Comparison of ENCODE assay signal across 17 mouse cellular contexts in the genomic region with DNA sequence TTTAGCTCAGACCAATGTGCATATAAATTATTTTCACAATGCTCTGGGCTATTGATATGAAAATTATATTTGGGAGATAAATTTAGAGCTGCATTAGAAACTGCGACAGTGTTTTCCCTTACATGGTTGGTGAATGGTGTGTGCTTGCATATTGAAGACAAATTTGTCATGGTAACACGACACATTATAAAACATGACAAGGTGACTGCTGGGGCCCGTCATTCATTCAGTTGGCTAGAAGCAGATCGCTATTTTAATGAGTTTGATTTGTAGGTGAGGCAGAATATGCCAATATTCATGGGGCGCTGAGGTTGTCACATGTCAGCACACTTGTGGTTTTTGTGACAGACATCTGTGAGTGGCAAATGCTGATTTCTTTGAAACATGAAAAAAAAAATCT.
DNase-seq lines count a peak whose midpoint lies in the region; ATAC-seq and TF ChIP-seq lines count a peak whose summit lies in the region.
"Had no signal": no experiment of that assay in that cellular context is flagged by ENCODE, and none has a peak within 500 bp of the region (broad histone marks: within the 10 kb centered on the region; RNA-seq: fewer than 3 reads in every experiment).

No protein-coding gene starts in this region.

- 39% methylated on average over 5 of the region's 5 CpGs for WGBS in hindbrain, embryonic 14.5 days
- 40% methylated on average over 5 of the region's 5 CpGs for WGBS in hindbrain, embryonic 16.5 days
- WGBS in forebrain, postnatal 0 days = 34% methylated on average over 5 of the region's 5 CpGs

- no peak for DNase-seq in hindbrain, embryonic 14.5 days (ENCODE audit: low spot score)
- peak; percentile 42 for DNase-seq in brain, embryonic 18.5 days (ENCODE audit: low read depth, low spot score)
- peak; percentile 57 for DNase-seq in forebrain, postnatal 0 days
- no peak for DNase-seq in layer of hippocampus, adult 9-11 months
- no peak for DNase-seq in left cerebral cortex, postnatal 25 days (ENCODE audit: low spot score in 2 of 2)
- DNase-seq: adrenal gland, adult 2 months; adrenal gland, postnatal 25 days; cerebellum, adult 11 months; cerebellum, adult 8-10 months; cerebellum, postnatal 14 days; gastrocnemius, postnatal 36 days; heart, adult 11 months; heart, postnatal 36 days had no signal

- H3K9me3 ChIP-seq in hindbrain, embryonic 14.5 days (ENCODE audit: control insufficient read depth, low read length) = no peaks in the 10 kb centered on the region
- H3K9me3 ChIP-seq in hindbrain, embryonic 16.5 days (ENCODE audit: control insufficient read depth, low read length) = no peaks in the 10 kb centered on the region
- H3K9me3 ChIP-seq in forebrain, postnatal 0 days (ENCODE audit: low read length) = no peaks in the 10 kb centered on the region
- H3K9me3 ChIP-seq: embryonic facial prominence, embryonic 12.5 days; heart, embryonic 13.5 days had no signal

- no peaks in the 10 kb centered on the region for H3K27me3 ChIP-seq in hindbrain, embryonic 14.5 days (ENCODE audit: control insufficient read depth, insufficient read depth, low read length)
- no peaks in the 10 kb centered on the region for H3K27me3 ChIP-seq in hindbrain, embryonic 16.5 days (replicated peaks; ENCODE audit: control insufficient read depth, insufficient read depth, low read length)
- no peaks in the 10 kb centered on the region for H3K27me3 ChIP-seq in forebrain, postnatal 0 days (ENCODE audit: insufficient read depth, low read length)
- H3K27me3 ChIP-seq: embryonic facial prominence, embryonic 12.5 days; heart, embryonic 13.5 days had no signal

- no peak for TF ChIP-seq CTCF in forebrain, postnatal 0 days (IDR thresholded peaks at IDR 0.05; ENCODE audit: low read depth)

- H3K36me3 ChIP-seq in hindbrain, embryonic 14.5 days (replicated peaks; ENCODE audit: control insufficient read depth, insufficient read depth) = no peaks in the 10 kb centered on the region
- no peaks in the 10 kb centered on the region for H3K36me3 ChIP-seq in hindbrain, embryonic 16.5 days (ENCODE audit: control insufficient read depth, insufficient read depth, low read length)
- no peaks in the 10 kb centered on the region for H3K36me3 ChIP-seq in forebrain, postnatal 0 days (ENCODE audit: insufficient read depth)
- H3K36me3 ChIP-seq: embryonic facial prominence, embryonic 12.5 days; heart, embryonic 13.5 days had no signal

- no peak for ATAC-seq in hindbrain, embryonic 14.5 days (ENCODE audit: low FRiP score)
- no peak for ATAC-seq in hindbrain, embryonic 16.5 days
- ATAC-seq in forebrain, postnatal 0 days = peak; percentile 91
- ATAC-seq: hindbrain, postnatal 0 days had no signal

- H3K27ac ChIP-seq in hindbrain, embryonic 14.5 days = peak overlapping the region; percentile 62; the same call in 1 of the 2 replicates
- H3K27ac ChIP-seq in hindbrain, embryonic 16.5 days (ENCODE audit: low read depth, low read length) = no peak overlapping the region
- no peak overlapping the region for H3K27ac ChIP-seq in forebrain, postnatal 0 days (ENCODE audit: low read depth, low read length)
- H3K27ac ChIP-seq: embryonic facial prominence, embryonic 12.5 days; heart, embryonic 13.5 days had no signal

- H3K9ac ChIP-seq in hindbrain, embryonic 14.5 days = no peak overlapping the region
- no peak overlapping the region for H3K9ac ChIP-seq in hindbrain, embryonic 16.5 days (ENCODE audit: low read depth, low read length)
- no peak overlapping the region for H3K9ac ChIP-seq in forebrain, postnatal 0 days
- H3K9ac ChIP-seq: embryonic facial prominence, embryonic 12.5 days; heart, embryonic 13.5 days had no signal

- H3K4me1 ChIP-seq in hindbrain, embryonic 14.5 days (replicated peaks; ENCODE audit: control insufficient read depth, insufficient read depth, low read length) = 0 out of 2 replicates have a peak, but pooled peaks cover 4% of the 10 kb centered on the region
- H3K4me1 ChIP-seq in hindbrain, embryonic 16.5 days (ENCODE audit: control insufficient read depth, insufficient read depth, low read depth, low read length) = no peaks in the 10 kb centered on the region
- no peaks in the 10 kb centered on the region; the same call in none of the 2 replicates for H3K4me1 ChIP-seq in forebrain, postnatal 0 days (ENCODE audit: insufficient read depth)
- H3K4me1 ChIP-seq: embryonic facial prominence, embryonic 12.5 days; heart, embryonic 13.5 days had no signal

- no peak overlapping the region for H3K4me2 ChIP-seq in hindbrain, embryonic 14.5 days (replicated peaks)
- H3K4me2 ChIP-seq in hindbrain, embryonic 16.5 days (ENCODE audit: low read length) = no peak overlapping the region
- no peak overlapping the region for H3K4me2 ChIP-seq in forebrain, postnatal 0 days (ENCODE audit: low read depth)
- H3K4me2 ChIP-seq: embryonic facial prominence, embryonic 12.5 days; heart, embryonic 13.5 days had no signal

- intact Hi-C loops in left cerebral cortex, postnatal 25 days (cut with DNase I) = no loop called here

- H3K4me3 ChIP-seq in hindbrain, embryonic 14.5 days (replicated peaks; ENCODE audit: low read length) = no peak overlapping the region
- H3K4me3 ChIP-seq in hindbrain, embryonic 16.5 days (ENCODE audit: low read length) = no peak overlapping the region
- no peak overlapping the region for H3K4me3 ChIP-seq in forebrain, postnatal 0 days (ENCODE audit: low read depth, low read length)
- H3K4me3 ChIP-seq: embryonic facial prominence, embryonic 12.5 days; heart, embryonic 13.5 days had no signal

Comparison
In these comparisons a context has a peak if more than half of its experiments do, and no peak if none do; other contexts are left out.
1. DNase-seq: peak in brain, embryonic 18.5 days (single experiment) and forebrain, postnatal 0 days (single experiment); none in hindbrain, embryonic 14.5 days (single experiment), layer of hippocampus, adult 9-11 months (single experiment) and left cerebral cortex, postnatal 25 days (0 of 2).